Mouse (Mus musculus) thymus, postnatal 25 days (tissue): ENCODE measurements around the gene Rnase4.

Source experiments
- DNase-seq: peaks from one replicate; pipeline ENCODE4 v3.0.0; 2022

Rnase4 gene

GRCm38 (mm10) chr14:51088970-51089673 is 1.8 kb upstream of the Rnase4 start:
- DNase-seq = peak; percentile 98

- no peak for DNase-seq
Observed at GRCm38 (mm10) chr14:51089674-51090076, 1.2 kb upstream of the Rnase4 start.

- peak; percentile 88 for DNase-seq
Observed at GRCm38 (mm10) chr14:51090077-51090781, 648 bp upstream of the Rnase4 start.

GRCm38 (mm10) chr14:51092073-51092620 is 1.3 kb downstream of the Rnase4 start:
- no peak for DNase-seq

GRCm38 (mm10) chr14:51093496-51093895 is 2.6 kb downstream of the Rnase4 start:
- no peak for DNase-seq

GRCm38 (mm10) chr14:51094096-51094875 is 3.4 kb downstream of the Rnase4 start:
- no peak for DNase-seq

GRCm38 (mm10) chr14:51094921-51095320 is 4.0 kb downstream of the Rnase4 start:
- no peak for DNase-seq

- DNase-seq = no peak
Observed at GRCm38 (mm10) chr14:51095736-51096524, 5.1 kb downstream of the Rnase4 start.

- peak; percentile 73 for DNase-seq
Observed at GRCm38 (mm10) chr14:51098300-51098699, 7.4 kb downstream of the Rnase4 start.

- no peak for DNase-seq
Observed at GRCm38 (mm10) chr14:51098921-51099320, 8.0 kb downstream of the Rnase4 start.

GRCm38 (mm10) chr14:51101284-51101683 is 10.4 kb downstream of the Rnase4 start:
- DNase-seq = no peak

GRCm38 (mm10) chr14:51103217-51103616 is 12.3 kb downstream of the Rnase4 start:
- peak; percentile 55 for DNase-seq

- DNase-seq = no peak
Observed at GRCm38 (mm10) chr14:51104366-51104765, 13.5 kb downstream of the Rnase4 start.

GRCm38 (mm10) chr14:51106449-51106967 is 15.6 kb downstream of the Rnase4 start:
- no peak for DNase-seq

GRCm38 (mm10) chr14:51111966-51112365 is 21.1 kb downstream of the Rnase4 start:
- no peak for DNase-seq

- DNase-seq = no peak
Observed at GRCm38 (mm10) chr14:51113476-51113875, 22.6 kb downstream of the Rnase4 start.

GRCm38 (mm10) chr14:51113916-51114560 is 23.2 kb downstream of the Rnase4 start, which contains the start of gene Eddm3b:
Gene Eddm3b (plus strand): TSS chr14:51114426.
- no peak for DNase-seq

- no peak for DNase-seq
Observed at GRCm38 (mm10) chr14:51125684-51126083, 34.8 kb downstream of the Rnase4 start.

- DNase-seq = no peak
Observed at GRCm38 (mm10) chr14:51127648-51128258, 36.9 kb downstream of the Rnase4 start.

- DNase-seq = no peak
Observed at GRCm38 (mm10) chr14:51128775-51129623, 38.1 kb downstream of the Rnase4 start.
